Mouse (Mus musculus) inflammation-experienced regulatory T-cells, adult 16 weeks (primary cell): ENCODE results near the gene Adcy3. TPM values are rescaled to one million over a fixed set of nuclear protein-coding genes. Genes with fewer than 3 reads are reported as not detected.

ENCODE experiments used
- polyA plus RNA-seq: library from polyadenylated mRNA; unstranded; fragments of 100-300 nt; shearing (Covaris generic); gene quantifications from one replicate; pipeline ENCODE4 v1.2.1, GENCODE M21; 2017

The Adcy3 gene
- 4.9 TPM for polyA plus RNA-seq

DNA sequence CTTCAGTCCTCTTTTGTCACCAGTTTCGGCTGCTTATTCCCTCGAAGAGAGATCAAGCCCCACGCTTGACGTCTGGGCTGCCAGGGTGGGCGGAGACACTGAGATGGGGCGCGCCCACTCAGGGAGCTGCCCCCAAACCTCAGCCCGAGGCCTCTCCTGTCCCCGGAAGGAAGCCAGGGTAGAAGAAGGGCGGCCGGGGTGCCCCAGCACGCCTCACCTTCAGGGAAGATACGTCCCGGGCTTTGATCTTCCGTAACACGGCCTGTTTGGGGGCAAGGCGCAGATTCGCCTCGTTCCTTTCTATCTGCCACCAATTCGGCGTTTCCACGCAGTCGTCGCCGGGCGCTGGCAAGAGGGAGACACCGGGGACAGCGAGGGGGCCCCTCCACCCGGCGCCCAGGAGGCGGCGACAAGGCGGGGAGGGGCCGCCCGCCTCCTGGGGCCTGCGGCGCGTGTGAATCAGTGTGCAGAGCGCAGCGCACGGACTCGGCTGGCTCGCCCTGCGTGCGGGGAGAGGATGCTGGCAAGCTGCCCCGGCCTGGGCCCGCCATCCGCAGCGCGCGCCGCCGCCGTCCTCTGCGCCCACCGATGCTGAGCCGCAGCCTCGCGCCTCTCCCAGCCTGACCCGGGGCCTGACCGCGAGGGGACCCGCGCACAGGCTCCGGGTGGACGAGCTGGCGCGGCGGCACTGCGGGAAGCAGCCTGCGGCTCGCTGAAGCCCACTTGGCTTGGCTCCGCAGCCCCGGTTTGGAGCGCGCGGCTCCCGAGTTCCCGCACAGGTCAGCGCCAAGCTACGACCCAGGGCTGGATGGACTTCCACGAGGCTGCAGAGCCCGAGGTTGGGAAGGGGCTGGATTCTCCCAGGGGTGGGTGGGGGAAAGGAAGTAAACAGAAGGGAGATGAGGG, at the start of gene Adcy3:
Gene Adcy3 (plus strand): TSS at position 163 of the 906 bp plus-strand sequence.

DNA sequence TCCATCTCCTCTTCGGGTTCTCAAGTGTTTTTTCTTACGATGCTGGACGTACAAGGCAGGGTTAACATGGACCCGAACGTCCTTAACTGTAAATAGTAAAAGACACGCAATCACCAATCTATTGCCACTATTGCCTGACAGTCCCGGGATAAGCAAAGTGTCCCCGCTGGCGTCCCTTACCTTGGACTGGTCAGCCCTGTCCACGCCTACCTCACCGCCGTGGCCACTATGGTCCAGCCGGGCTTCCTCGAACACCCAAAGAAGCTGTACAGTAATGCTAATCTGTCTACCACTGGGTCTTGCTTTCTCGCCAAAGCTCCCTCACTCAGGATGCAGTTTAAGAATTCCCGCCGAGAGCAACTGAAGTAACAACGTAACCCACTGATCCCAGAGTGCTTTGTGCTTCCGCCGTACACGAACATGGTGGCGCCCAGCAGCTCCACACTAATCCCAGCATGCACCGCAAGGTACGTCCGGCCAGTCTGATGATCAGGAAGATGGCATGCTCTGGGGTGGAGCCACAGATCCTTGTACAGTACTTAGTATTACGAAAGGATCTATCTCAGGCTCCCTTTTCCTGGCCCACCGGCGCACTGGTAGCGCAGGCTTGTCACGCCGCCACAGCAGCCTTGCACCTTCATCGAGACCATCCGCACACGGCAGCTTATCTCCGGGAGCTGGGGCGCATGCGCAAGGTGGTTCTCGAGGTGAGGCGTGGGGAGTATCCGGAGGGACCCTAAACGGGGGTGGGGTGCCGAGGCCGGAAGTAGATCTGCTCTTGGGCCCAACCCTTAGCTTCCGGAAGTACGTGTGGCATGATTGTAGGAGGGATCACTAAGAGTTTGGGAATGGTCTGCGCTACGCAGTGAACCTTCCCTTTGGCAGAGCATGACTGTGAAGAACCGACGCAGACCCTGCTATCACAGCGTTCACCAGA, 100.9 kb downstream of the Adcy3 start, which contains the start of the genes Ptrhd1 and Cenpo:
Gene Ptrhd1 (plus strand): TSS at position 456 of the 937 bp plus-strand sequence.
Gene Cenpo (minus strand): TSS at position 723 of the 937 bp plus-strand sequence.

Other genes starting within 250 kb of the Adcy3 start
- 1.7 TPM for gene Pomc, start 178.2 kb upstream of the Adcy3 start, polyA plus RNA-seq
- gene Efr3b, start 94.2 kb upstream of the Adcy3 start, polyA plus RNA-seq: 0.27 TPM
- gene Dnajc27, start 50.5 kb upstream of the Adcy3 start, polyA plus RNA-seq: 13.6 TPM
- 4.2 TPM for gene Ptrhd1, start 100.9 kb downstream of the Adcy3 start, polyA plus RNA-seq
- 33.2 TPM for gene Cenpo, start 101.2 kb downstream of the Adcy3 start, polyA plus RNA-seq